Mouse (Mus musculus) limb, embryonic 13.5 days (tissue): ENCODE measurements around the gene B4galnt2. TPM values are rescaled to one million over a fixed set of nuclear protein-coding genes. Genes with fewer than 3 reads are reported as not detected.
"Not testable (repeated sequence)": the region's sequence is repeated elsewhere in the genome, so short reads cannot be mapped to it uniquely, and the experiment has no call there.

Source experiments
- ATAC-seq: fragments of 200-750 bp; cut with Nextera tagmentation; 2 replicates; pipeline ENCODE4 v1.8.0; 2017; ENCODE audit warnings: low read depth, moderate number of reproducible peaks, moderate TSS enrichment; ENCODE audit not compliant: low FRiP score
- H3K27ac ChIP-seq: fragments of 300-500 bp; sonication (generic); 2 replicates; pipeline ENCODE4 v1.5.1; 2015; ENCODE audit warnings: inconsistent platforms, mild to moderate bottlenecking, moderate library complexity
- H3K27me3 ChIP-seq: fragments of 300-500 bp; sonication (generic); 2 replicates; pipeline ENCODE4 v1.6.1; 2015; ENCODE audit warnings: mild to moderate bottlenecking, inconsistent platforms
- H3K36me3 ChIP-seq: fragments of 300-500 bp; sonication (generic); 2 replicates; pipeline ENCODE4 v1.6.1; 2015; ENCODE audit warnings: inconsistent platforms, mild to moderate bottlenecking, moderate library complexity
- H3K4me1 ChIP-seq: fragments of 300-500 bp; sonication (generic); 2 replicates; pipeline ENCODE4 v1.6.1; 2015; ENCODE audit warnings: inconsistent platforms
- H3K4me2 ChIP-seq: fragments of 300-500 bp; sonication (generic); replicated peaks from 2 replicates; pipeline ENCODE4 v1.6.1; 2015; ENCODE audit warnings: inconsistent platforms, mild to moderate bottlenecking, moderate library complexity
- H3K4me3 ChIP-seq: fragments of 300-500 bp; sonication (generic); 2 replicates; pipeline ENCODE4 v1.5.1; 2015; ENCODE audit warnings: moderate library complexity, mild to moderate bottlenecking, inconsistent platforms
- H3K9ac ChIP-seq: fragments of 300-500 bp; sonication (generic); 2 replicates; pipeline ENCODE4 v1.6.1; 2015; ENCODE audit warnings: mild to moderate bottlenecking, inconsistent platforms
- H3K9me3 ChIP-seq: fragments of 300-500 bp; sonication (generic); 2 replicates; pipeline ENCODE4 v1.6.1; 2016; ENCODE audit warnings: inconsistent platforms
- WGBS: fragments of 180-500 bp; shearing (Covaris S2); methylation state at CpG from one replicate; pipeline ENCODE4 v1.1.7; 2015; 5-methylcytosine and 5-hydroxymethylcytosine counted together
- polyA plus RNA-seq: library from polyadenylated mRNA; unstranded; fragments of >200 nt; fragmentation: Nextera tagmentation; extraction: Ambion mirVana; gene quantifications from 2 replicates; pipeline ENCODE4 v1.2.1, GENCODE M21; 2015

B4galnt2 gene
- polyA plus RNA-seq, 1 experiment from 2014 or later = 0.19 TPM

DNA sequence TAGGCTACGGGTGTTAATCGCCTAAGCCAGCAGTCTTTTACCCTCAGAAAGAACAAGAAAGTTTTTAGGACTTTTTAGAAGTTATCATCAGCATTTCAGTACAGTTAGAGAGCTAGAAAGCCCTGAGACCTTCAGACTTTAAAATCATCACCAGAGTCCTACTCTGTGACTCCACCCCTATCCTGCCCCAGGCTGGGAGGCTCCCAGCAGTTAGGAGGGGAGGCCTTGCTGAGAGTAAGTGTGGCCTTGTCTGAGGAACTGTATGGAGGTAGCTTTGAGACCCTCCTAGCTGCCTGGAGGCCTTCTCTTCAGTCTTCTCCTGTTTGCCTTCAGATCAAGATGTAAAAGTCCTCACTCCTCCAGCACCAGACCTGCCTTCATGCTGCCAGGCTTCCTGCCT lies 9.5 kb upstream of the B4galnt2 start:
- Histone ChIP-seq H3K9ac (no peak overlapping the region), H3K36me3 (no peaks in the 10 kb centered on the region), H3K4me1 (no peaks in the 10 kb centered on the region), H3K4me3 (no peak overlapping the region), H3K9me3 (peaks cover 15% of the 10 kb centered on the region), H3K27me3 (peaks cover 25% of the 10 kb centered on the region), H3K4me2 (no peak overlapping the region), H3K27ac (no peak overlapping the region)
- no peak for ATAC-seq
- 11% methylated on average over 2 of the region's 2 CpGs for WGBS

- Histone ChIP-seq H3K9me3 (peaks cover 15% of the 10 kb centered on the region), H3K27me3 (peaks cover 31% of the 10 kb centered on the region)
- H3K9ac ChIP-seq, H3K27ac ChIP-seq, ATAC-seq, H3K36me3 ChIP-seq, H3K4me1 ChIP-seq, H3K4me3 ChIP-seq, H3K4me2 ChIP-seq: not testable (repeated sequence)
- under 1% methylated on average over 4 of the region's 6 CpGs for WGBS
Observed at GRCm38 (mm10) chr11:95923477-95923876, 8.8 kb upstream of the B4galnt2 start.

DNA sequence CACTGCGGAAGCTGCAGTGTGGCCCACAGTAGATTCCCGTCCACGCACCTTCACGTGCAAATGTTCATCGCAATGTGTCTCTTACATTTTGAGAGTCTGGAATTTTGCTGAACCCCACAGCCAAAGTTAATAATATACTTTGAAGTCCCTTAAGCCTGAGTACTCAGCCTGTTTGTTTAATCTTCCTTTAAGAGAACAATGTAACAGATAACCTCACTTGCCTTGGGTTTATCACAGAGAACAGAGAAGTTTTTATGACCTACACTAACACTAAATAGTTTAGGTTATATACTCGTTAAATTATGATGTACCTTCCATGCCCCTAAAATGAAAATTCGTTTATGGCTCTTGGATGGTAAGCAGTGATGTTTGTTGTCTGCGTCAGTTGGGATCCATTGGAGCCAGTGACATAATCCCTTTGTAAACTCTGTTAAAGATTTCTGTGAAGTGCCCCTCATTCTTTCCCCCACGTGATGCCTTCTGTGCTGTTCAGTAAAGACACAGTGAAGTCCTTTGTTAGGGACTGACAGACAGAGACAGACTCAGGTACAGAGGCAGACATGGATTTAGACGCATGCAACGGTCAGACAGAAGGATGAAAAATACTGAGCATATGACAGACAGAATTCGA lies 7.4 kb upstream of the B4galnt2 start:
- 65% methylated on average over 12 of the region's 12 CpGs for WGBS
- Histone ChIP-seq H3K4me3 (no peak overlapping the region), H3K4me1 (no peaks in the 10 kb centered on the region), H3K36me3 (no peaks in the 10 kb centered on the region), H3K27ac (no peak overlapping the region), H3K9me3 (peaks cover 8% of the 10 kb centered on the region; the same call in 1 of the 2 replicates), H3K9ac (no peak overlapping the region), H3K27me3 (peaks cover 41% of the 10 kb centered on the region), H3K4me2 (no peak overlapping the region)
- ATAC-seq = no peak

DNA sequence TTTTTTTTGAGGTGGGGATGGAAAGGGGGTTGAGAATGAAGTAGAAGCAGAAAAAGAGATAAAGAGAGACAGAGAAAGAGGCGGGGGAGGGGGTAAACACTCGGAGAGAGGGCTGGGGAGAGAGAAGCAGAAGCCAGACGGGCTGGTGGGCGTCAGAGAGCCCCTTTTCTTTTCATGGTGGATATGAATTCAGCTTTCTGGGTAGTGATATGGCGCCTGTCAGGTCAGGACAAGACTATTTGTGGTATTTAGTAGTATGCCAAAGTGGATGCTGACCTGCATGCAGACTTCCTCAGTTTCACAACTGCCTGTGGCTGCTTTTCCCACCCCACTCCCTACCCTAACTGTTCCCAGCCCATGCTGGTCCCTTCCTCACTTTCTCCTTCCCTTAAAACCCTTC lies 1.7 kb upstream of the B4galnt2 start:
- H3K4me2 ChIP-seq = no peak overlapping the region

DNA sequence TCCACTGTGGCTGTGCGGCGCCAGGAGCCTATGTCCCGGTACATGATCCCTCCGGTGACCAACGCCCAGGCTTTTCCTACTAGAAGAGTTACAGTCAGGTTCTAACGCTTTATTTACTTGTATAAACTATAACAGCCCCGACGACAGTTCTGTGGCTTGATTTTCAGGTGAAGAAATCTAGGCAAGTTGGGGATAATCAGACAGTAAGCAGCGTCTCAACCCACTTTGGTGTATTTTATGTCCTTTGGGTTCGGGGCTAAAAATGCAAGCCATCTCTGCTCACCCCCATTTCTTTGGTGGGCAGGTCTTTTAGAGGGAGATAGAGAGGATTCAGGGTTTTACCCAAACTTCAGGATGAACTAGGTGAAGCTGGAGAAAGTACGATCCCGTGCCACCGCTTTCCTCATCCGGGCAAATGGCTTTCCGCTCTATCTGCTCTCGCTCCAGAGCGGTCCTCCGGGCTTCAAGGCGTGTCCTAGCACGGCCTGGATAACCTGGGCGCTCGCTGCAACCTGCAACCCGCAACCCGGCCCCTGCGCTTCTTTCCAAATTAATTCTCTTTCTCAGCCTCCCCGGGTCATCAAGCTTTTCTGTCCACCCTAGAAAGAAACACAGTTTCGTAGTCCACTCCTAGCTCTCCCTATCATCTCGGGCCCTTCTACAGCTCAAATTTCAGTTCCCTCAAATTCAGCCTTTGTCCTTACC lies 467 bp upstream of the B4galnt2 start:
- H3K27ac ChIP-seq = no peak overlapping the region
- no peak overlapping the region; the same call in 1 of the 2 replicates for H3K9ac ChIP-seq
- H3K4me1 ChIP-seq = peaks cover 18% of the 10 kb centered on the region
- WGBS = 1% methylated on average over 28 of the region's 28 CpGs
- H3K4me2 ChIP-seq = peak overlapping the region; percentile 51
- H3K36me3 ChIP-seq = no peaks in the 10 kb centered on the region
- H3K27me3 ChIP-seq = peaks cover 86% of the 10 kb centered on the region
- peak overlapping the region; percentile 24 for H3K4me3 ChIP-seq
- no peaks in the 10 kb centered on the region for H3K9me3 ChIP-seq
- no peak for ATAC-seq

More for the DNA sequence above, 1.7 kb upstream of the B4galnt2 start:
- Histone ChIP-seq H3K9me3 (no peaks in the 10 kb centered on the region), H3K4me3 (no peak overlapping the region), H3K9ac (no peak overlapping the region), H3K4me1 (peaks cover 18% of the 10 kb centered on the region), H3K27me3 (peaks cover 81% of the 10 kb centered on the region), H3K27ac (no peak overlapping the region), H3K36me3 (no peaks in the 10 kb centered on the region)
- WGBS = 0% methylated on average over 5 of the region's 5 CpGs
- ATAC-seq = no peak

DNA sequence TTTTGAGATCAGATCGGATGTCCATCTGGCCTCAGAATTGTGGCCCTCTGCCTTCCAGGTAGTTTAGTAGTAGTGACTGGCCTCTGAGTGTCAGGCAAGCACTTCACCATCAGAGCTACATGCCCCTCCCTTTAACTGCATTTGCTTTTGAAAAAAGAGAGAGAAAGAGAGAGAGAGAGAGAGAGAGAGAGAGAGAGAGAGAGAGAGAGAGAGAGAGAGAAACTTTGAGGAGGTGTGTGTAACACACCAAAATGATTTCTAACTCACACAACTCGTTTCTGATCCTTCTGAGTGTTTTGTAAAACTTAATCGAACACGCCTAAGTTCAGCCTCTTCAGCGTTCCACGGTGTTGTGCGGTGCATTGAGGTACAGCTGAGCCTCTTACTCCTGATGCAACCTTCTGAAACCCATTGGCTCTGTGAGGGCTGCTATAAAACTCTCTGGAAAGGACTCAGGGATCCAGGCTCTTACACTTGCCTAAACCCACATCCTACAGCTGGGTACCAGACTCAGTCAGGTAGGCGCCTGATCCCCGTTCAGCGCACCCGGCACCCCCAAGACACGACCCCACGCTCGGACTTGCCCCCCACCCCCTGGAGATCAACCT lies 628 bp downstream of the B4galnt2 start:
- H3K27ac ChIP-seq = no peak overlapping the region
- peaks cover 18% of the 10 kb centered on the region for H3K4me1 ChIP-seq
- no peaks in the 10 kb centered on the region for H3K36me3 ChIP-seq
- no peak for ATAC-seq
- H3K4me2 ChIP-seq = peak overlapping the region; percentile 51
- no peak overlapping the region for H3K9ac ChIP-seq
- WGBS = 2% methylated on average over 14 of the region's 14 CpGs
- no peaks in the 10 kb centered on the region for H3K9me3 ChIP-seq
- H3K27me3 ChIP-seq = peaks cover 90% of the 10 kb centered on the region
- peak overlapping the region; percentile 24 for H3K4me3 ChIP-seq

- H3K36me3 ChIP-seq = no peaks in the 10 kb centered on the region
- H3K4me1 ChIP-seq = peaks cover 18% of the 10 kb centered on the region
- no peak overlapping the region for H3K9ac ChIP-seq
- H3K27ac ChIP-seq = no peak overlapping the region
- H3K4me2 ChIP-seq = no peak overlapping the region
- WGBS = 12% methylated on average over 7 of the region's 7 CpGs
- H3K9me3 ChIP-seq = no peaks in the 10 kb centered on the region
- peaks cover 73% of the 10 kb centered on the region for H3K27me3 ChIP-seq
- ATAC-seq = no peak
- no peak overlapping the region for H3K4me3 ChIP-seq
Observed at GRCm38 (mm10) chr11:95911579-95911978, 3.1 kb downstream of the B4galnt2 start.

DNA sequence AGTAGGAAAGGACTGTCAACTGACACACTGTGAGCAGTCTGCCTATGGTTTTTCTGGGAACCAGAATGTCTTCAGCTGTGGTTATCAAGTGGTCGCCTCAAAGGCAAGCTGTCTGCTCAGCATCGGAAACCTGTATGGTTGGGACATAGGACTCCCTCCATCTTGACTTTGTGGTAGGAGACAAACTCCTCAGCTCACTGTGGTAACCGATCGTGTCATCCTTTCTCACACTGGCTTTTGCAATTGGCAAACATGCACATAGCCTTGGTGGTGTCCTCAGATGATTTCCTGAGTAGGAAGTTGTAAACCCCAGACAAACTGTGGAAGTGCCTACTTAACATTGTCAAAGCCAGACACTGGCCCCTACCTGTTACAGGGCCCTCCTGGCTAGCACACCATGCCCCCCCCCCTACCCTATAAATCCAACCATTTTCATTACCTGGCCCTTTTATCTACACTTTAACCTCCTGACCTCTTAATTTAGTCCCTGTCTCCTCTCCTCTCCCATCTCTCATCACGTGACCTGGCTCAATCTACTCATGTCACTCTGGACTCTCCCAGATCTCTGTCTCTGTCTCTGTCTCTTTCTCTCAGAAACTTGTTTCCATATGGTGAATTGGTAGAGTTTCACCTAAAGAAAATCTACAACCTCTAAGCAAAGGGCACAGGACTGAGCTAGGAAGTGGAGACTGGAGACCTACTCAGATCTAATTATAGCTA lies 6.7 kb downstream of the B4galnt2 start:
- WGBS = 77% methylated on average over 5 of the region's 5 CpGs

GRCm38 (mm10) chr11:95904290-95904689 lies 10.4 kb downstream of the B4galnt2 start:
- WGBS = 75% methylated on average over 2 of the region's 2 CpGs
- Histone ChIP-seq H3K36me3 (no peaks in the 10 kb centered on the region), H3K27ac (no peak overlapping the region), H3K4me2 (no peak overlapping the region), H3K27me3 (peaks cover 8% of the 10 kb centered on the region; the same call in 1 of the 2 replicates), H3K9ac (no peak overlapping the region), H3K9me3 (no peaks in the 10 kb centered on the region), H3K4me3 (no peak overlapping the region), H3K4me1 (no peaks in the 10 kb centered on the region)
- ATAC-seq = no peak

More for the DNA sequence above, 6.7 kb downstream of the B4galnt2 start:
- H3K27me3 ChIP-seq = peaks cover 38% of the 10 kb centered on the region
- no peaks in the 10 kb centered on the region for H3K36me3 ChIP-seq
- no peak for ATAC-seq
- H3K9me3 ChIP-seq = no peaks in the 10 kb centered on the region
- no peak overlapping the region for H3K4me2 ChIP-seq
- no peaks in the 10 kb centered on the region for H3K4me1 ChIP-seq
- H3K27ac ChIP-seq = no peak overlapping the region
- H3K9ac ChIP-seq = no peak overlapping the region
- no peak overlapping the region for H3K4me3 ChIP-seq

DNA sequence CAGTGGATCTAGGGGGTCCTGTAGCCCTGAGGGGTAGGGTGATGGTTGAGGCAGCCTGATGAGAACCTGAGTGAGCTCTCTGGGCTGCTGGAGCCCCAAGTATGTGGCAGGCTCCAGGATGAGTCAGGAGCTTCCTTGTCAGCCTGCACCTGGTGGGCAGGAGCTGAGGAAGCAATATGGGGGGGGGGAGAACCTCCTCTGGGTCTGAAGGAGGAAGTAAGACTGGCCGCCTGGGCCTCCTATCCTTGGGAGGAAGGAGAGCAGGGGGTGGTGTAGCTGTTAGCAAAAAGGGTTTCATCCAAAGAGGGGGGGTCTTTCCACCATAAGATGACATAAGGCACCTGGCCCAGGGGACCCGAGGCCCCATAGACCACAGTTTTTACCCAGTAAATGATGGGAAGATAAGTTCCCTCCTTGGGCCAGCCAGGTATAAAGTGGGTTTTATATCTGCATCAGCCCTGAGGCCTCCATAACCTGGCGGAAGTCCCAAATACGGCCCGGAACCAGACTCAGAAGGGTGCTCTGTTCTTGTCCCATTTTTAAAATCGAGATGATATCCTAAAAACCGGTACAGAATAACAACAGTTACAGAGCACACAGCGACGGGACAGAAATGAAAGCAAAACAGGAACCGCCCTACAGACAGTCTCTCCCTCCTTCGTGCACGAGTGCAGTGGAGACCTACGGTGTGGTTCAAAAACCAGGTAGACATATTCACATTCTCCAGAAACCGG lies 18.1 kb downstream of the B4galnt2 start:
- H3K4me3 ChIP-seq = no peak overlapping the region
- no peak overlapping the region for H3K4me2 ChIP-seq
- no peaks in the 10 kb centered on the region for H3K4me1 ChIP-seq
- H3K27ac ChIP-seq = no peak overlapping the region
- H3K9me3 ChIP-seq = peaks cover 3% of the 10 kb centered on the region; the same call in 1 of the 2 replicates
- no peak overlapping the region for H3K9ac ChIP-seq
- peaks cover 3% of the 10 kb centered on the region; the same call in 1 of the 2 replicates for H3K27me3 ChIP-seq
- no peak for ATAC-seq
- no peaks in the 10 kb centered on the region for H3K36me3 ChIP-seq
- 83% methylated on average over 14 of the region's 14 CpGs for WGBS

GRCm38 (mm10) chr11:95890462-95891051 lies 24.1 kb downstream of the B4galnt2 start:
- no peaks in the 10 kb centered on the region for H3K4me1 ChIP-seq
- H3K27me3 ChIP-seq = peaks cover 3% of the 10 kb centered on the region; the same call in 1 of the 2 replicates
- no peak overlapping the region for H3K4me2 ChIP-seq
- H3K9ac ChIP-seq = no peak overlapping the region
- WGBS = 83% methylated on average over 2 of the region's 2 CpGs
- H3K27ac ChIP-seq = no peak overlapping the region
- peaks cover 3% of the 10 kb centered on the region; the same call in 1 of the 2 replicates for H3K9me3 ChIP-seq
- no peak for ATAC-seq
- H3K36me3 ChIP-seq = no peaks in the 10 kb centered on the region
- no peak overlapping the region for H3K4me3 ChIP-seq
